Mouse (Mus musculus) olfactory bulb, adult 2 months (tissue): ENCODE measurements at regions not wholly inside any gene's neighbourhood (a gene's known extent, or its start where the extent isn't known, plus 50 kb on each side); places are given as distances from the start of the nearest gene placed in this dataset.
A peak's percentile ranks its signal among the peaks of the same experiment; 100 is the strongest.

ENCODE experiments used
- H3K27ac ChIP-seq: fragments of 200-500 bp; 2 replicates; pipeline ENCODE4 v1.5.1; 2012; ENCODE audit warnings: low read depth, low read length; ENCODE audit not compliant: insufficient read depth
- H3K4me1 ChIP-seq: fragments of 200-500 bp; 2 replicates; pipeline ENCODE4 v1.6.1; 2012; ENCODE audit warnings: low read length; ENCODE audit not compliant: control insufficient read depth, insufficient read depth
- H3K4me3 ChIP-seq: fragments of 200-500 bp; 2 replicates; pipeline ENCODE4 v1.5.1; 2012; ENCODE audit warnings: mild to moderate bottlenecking, low read depth, low read length, moderate library complexity; ENCODE audit not compliant: insufficient read depth
- CTCF ChIP-seq: fragments of 200-500 bp; IDR thresholded peaks from 2 replicates; pipeline ENCODE4 v1.5.1; 2012; ENCODE audit warnings: low read depth, mild to moderate bottlenecking, low read length, moderate library complexity; ENCODE audit not compliant: insufficient read depth
- POLR2A ChIP-seq: fragments of 200-500 bp; IDR thresholded peaks from 2 replicates; pipeline ENCODE4 v1.6.1; 2012; ENCODE audit warnings: mild to moderate bottlenecking, low read depth, low read length, moderate library complexity; ENCODE audit not compliant: insufficient read depth
- WGBS: fragments of 180-500 bp; shearing (Covaris S2); methylation state at CpG from one replicate; pipeline ENCODE4 v1.1.7; 2018; 5-methylcytosine and 5-hydroxymethylcytosine counted together

GRCm38 (mm10) chr12:77647841-77648240 is 409.9 kb downstream of the Fut8 start:
- no peak overlapping the region for H3K4me3 ChIP-seq
- WGBS = 81% methylated on average over 3 of the region's 3 CpGs
- no peak overlapping the region for H3K27ac ChIP-seq
- TF ChIP-seq CTCF (no peak), POLR2A (no peak)
- no peaks in the 10 kb centered on the region for H3K4me1 ChIP-seq

DNA sequence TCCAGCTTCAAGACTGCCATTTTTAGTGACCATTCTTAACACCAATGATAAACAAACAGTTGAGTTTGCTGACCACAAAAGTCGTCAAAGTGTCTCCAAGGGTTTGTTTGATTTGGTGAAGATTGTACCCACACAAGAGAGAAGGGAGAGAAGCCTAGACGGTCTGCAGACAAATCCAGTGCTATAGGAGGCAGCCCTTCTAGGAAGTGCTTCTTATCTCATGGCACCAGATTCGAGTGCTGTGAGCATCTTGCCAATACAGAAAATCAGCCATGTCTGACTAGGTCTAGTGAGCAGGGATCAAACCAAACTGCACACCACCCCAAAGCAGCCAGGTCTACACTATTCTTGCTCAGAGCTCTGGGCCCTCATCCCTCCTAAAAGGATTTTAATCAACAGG is 416.4 kb downstream of the Fut8 start:
- Histone ChIP-seq H3K4me3 (no peak overlapping the region), H3K4me1 (no peaks in the 10 kb centered on the region), H3K27ac (no peak overlapping the region)
- WGBS = 86% methylated on average over 3 of the region's 3 CpGs
- TF ChIP-seq POLR2A = no peak
- no peak for TF ChIP-seq CTCF

DNA sequence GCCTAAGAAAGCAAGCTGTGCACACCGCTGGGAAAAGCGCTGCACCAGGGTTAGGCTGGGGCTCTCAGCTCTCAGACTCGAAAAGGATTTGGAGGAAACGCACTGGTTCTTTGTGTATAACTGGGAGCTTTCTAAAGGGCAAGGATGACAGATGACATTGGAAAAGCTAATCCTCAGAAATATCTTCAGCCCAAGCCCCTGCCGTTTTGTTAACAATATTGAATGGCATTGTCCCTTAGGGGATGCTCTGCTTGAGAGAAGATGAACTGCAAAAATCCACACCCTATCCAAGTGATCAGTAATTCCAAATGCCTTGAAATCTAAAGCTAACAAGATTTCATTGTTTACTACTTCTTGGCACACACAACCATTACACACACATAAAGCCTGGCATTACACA is 419.1 kb downstream of the Fut8 start:
- Histone ChIP-seq H3K27ac (no peak overlapping the region), H3K4me3 (no peak overlapping the region), H3K4me1 (no peaks in the 10 kb centered on the region)
- TF ChIP-seq POLR2A = no peak
- no peak for TF ChIP-seq CTCF
- 55% methylated on average over 5 of the region's 5 CpGs for whole genome bisulfite sequencing

DNA sequence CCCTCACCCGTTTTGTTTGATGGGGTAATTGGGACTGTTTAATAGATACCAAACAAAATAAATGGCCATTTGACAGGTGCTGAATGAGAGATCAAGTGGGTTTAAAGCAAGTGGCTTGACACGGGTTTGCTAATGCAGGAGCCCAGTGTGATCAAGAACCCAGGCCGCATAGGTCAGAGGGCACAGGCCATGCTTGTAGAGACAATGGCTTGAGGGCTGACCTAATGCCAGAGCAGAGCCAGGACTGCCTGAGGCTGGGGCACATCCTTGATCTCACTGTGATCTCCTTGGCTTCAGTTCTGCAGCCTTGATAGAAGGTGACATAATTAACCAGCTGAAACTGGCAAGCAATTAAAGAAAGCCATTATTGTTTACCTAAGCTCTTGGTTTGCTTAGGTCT is 420.0 kb downstream of the Fut8 start:
- WGBS = 64% methylated on average over 3 of the region's 3 CpGs
- no peaks in the 10 kb centered on the region for H3K4me1 ChIP-seq
- no peak overlapping the region for H3K4me3 ChIP-seq
- no peak for TF ChIP-seq POLR2A
- TF ChIP-seq CTCF = no peak
- no peak overlapping the region for H3K27ac ChIP-seq

DNA sequence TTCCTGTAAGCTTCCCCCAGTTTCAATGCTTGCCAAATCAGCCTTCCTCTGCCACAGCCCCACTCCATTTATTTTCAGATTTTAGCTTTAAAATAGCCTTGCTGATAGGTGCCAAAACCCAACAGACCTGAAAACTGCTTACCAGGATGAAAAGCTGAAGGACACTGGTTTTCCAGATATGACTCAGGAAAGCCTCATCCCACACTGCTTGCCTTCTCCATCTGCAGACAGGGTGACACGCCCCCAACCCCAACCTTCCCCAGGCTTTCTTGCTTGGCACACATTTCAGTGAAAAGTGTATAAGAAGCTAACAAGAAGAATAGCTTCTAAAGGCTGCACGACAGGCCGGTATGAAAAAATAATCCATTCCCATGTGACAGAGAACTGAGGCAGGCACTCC is 425.3 kb downstream of the Fut8 start:
- 53% methylated on average over 3 of the region's 3 CpGs for WGBS
- TF ChIP-seq CTCF (no peak), POLR2A (no peak)
- H3K4me3 ChIP-seq = no peak overlapping the region
- peaks cover 3% of the 10 kb centered on the region; the same call in 1 of the 2 replicates for H3K4me1 ChIP-seq
- H3K27ac ChIP-seq = no peak overlapping the region

- Histone ChIP-seq H3K4me3 (no peak overlapping the region), H3K4me1 (peaks cover 3% of the 10 kb centered on the region; the same call in 1 of the 2 replicates), H3K27ac (no peak overlapping the region)
- WGBS = 88% methylated on average over 7 of the region's 7 CpGs
- TF ChIP-seq POLR2A = no peak
- no peak for TF ChIP-seq CTCF
These were observed 425.9 kb downstream of the Fut8 start for GRCm38 (mm10) chr12:77663665-77664374.

DNA sequence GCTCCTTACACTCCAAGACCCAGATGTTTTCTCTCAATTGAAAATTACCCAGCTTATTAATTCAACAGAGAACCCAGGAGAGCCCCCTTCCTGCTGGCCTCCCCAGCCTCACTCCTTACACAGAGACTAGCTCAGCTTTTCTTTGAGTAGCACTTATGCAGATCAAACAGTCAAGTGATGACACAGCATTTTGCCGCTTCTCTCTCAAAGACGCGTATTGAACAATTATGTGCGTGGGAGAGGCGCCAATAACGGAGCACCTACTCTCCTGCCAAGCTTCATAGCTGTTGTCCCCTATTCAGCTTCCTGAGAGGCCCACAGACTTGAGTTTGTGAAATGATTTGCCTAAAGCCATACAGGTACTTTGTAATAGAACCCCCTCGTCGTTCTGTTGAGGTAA is 428.5 kb downstream of the Fut8 start:
- TF ChIP-seq POLR2A (no peak), CTCF (no peak)
- no peak overlapping the region for H3K27ac ChIP-seq
- 46% methylated on average over 8 of the region's 8 CpGs for WGBS
- peaks cover 3% of the 10 kb centered on the region; the same call in 1 of the 2 replicates for H3K4me1 ChIP-seq
- no peak overlapping the region for H3K4me3 ChIP-seq

- no peak for TF ChIP-seq POLR2A
- no peak for TF ChIP-seq CTCF
- H3K4me3 ChIP-seq = no peak overlapping the region
- WGBS = 76% methylated on average over 10 of the region's 10 CpGs
- H3K4me1 ChIP-seq = peaks cover 3% of the 10 kb centered on the region; the same call in 1 of the 2 replicates
- no peak overlapping the region for H3K27ac ChIP-seq
These were observed 429.4 kb downstream of the Fut8 start for GRCm38 (mm10) chr12:77667151-77667874.

GRCm38 (mm10) chr12:77667875-77668204 is 429.9 kb downstream of the Fut8 start:
- Histone ChIP-seq H3K4me3 (no peak overlapping the region), H3K4me1 (peaks cover 3% of the 10 kb centered on the region; the same call in 1 of the 2 replicates), H3K27ac (no peak overlapping the region)
- TF ChIP-seq CTCF (peak; percentile 81), POLR2A (no peak)
- 4% methylated on average over 6 of the region's 6 CpGs for WGBS
